Mouse (Mus musculus) MEL (cell line): ENCODE results near the gene Galnt6.

Source experiments
- CTCF ChIP-seq, 3 experiments: IDR thresholded peaks in 2 of 3; conservative IDR thresholded peaks in 1 of 3; 2 replicates each; pipeline ENCODE4 v1.5.1; 2011 to 2012; ENCODE audit warnings: low read length in 3 of 3, low read depth in 2 of 3, mild to moderate bottlenecking in 2 of 3, improper control_type of control experiment in 1 of 3, inconsistent platforms in 1 of 3, mixed read lengths in 1 of 3, moderate library complexity in 1 of 3; ENCODE audit not compliant: control insufficient read depth in 1 of 3, insufficient read depth in 1 of 3, poor library complexity in 1 of 3, severe bottlenecking in 1 of 3
- EP300 ChIP-seq, 2 experiments: IDR thresholded peaks; 2 replicates each; pipeline ENCODE4 v1.6.1; 2011; ENCODE audit warnings: improper control_type of control experiment in 2 of 2, low read length in 2 of 2, low read depth in 1 of 2, mild to moderate bottlenecking in 1 of 2
- MYC ChIP-seq: IDR thresholded peaks from 2 replicates; pipeline ENCODE4 v1.6.1; 2011; ENCODE audit warnings: low read depth, mild to moderate bottlenecking, low read length, improper control_type of control experiment, moderate library complexity
- POLR2A ChIP-seq, 2 experiments: IDR thresholded peaks; 2 replicates each; pipeline ENCODE4 v1.6.1; 2011 to 2012; ENCODE audit warnings: low read length in 2 of 2, mild to moderate bottlenecking in 2 of 2, control low read depth in 1 of 2, improper control_type of control experiment in 1 of 2, low read depth in 1 of 2, moderate library complexity in 1 of 2; ENCODE audit not compliant: control insufficient read depth in 1 of 2, insufficient read depth in 1 of 2, poor library complexity in 1 of 2
- RCOR1 ChIP-seq: IDR thresholded peaks from 2 replicates; pipeline ENCODE4 v1.6.1; 2012; ENCODE audit warnings: low read depth, mild to moderate bottlenecking, inconsistent platforms, low read length, improper control_type of control experiment
- TCF12 ChIP-seq: IDR thresholded peaks from 2 replicates; pipeline ENCODE4 v1.6.1; 2014; ENCODE audit warnings: low read depth, mild to moderate bottlenecking, inconsistent platforms, low read length, improper control_type of control experiment, moderate library complexity
- ZNF384 ChIP-seq: IDR thresholded peaks from 2 replicates; pipeline ENCODE4 v1.6.1; 2012; ENCODE audit warnings: low read depth, mild to moderate bottlenecking, inconsistent platforms, low read length, improper control_type of control experiment

- TF ChIP-seq CTCF (IDR thresholded peaks at IDR 0.05 in 2 of 3, conservative IDR thresholded peaks at IDR 0.05 in 1 of 3; ENCODE audit: control insufficient read depth in 1 of 3, insufficient read depth in 1 of 3, low read depth in 2 of 3, low read length in 3 of 3, poor library complexity in 1 of 3, severe bottlenecking in 1 of 3) (peak in 1 of 3 experiments; percentile 4; a peak in 1 of 6 replicates), MYC (peak; percentile 59; the same call in 1 of the 2 replicates), TCF12 (peak; percentile 96), POLR2A (IDR thresholded peaks at IDR 0.05; ENCODE audit: control insufficient read depth in 1 of 2, insufficient read depth in 1 of 2, low read depth in 1 of 2, low read length in 2 of 2, poor library complexity in 1 of 2) (no peak), RCOR1 (peak; percentile 72; the same call in 1 of the 2 replicates), EP300 (IDR thresholded peaks at IDR 0.05; ENCODE audit: low read depth in 1 of 2, low read length in 2 of 2) (peak; percentile 94 to 97), ZNF384 (no peak)
Observed at GRCm38 (mm10) chr15:100738351-100738781, 9.2 kb upstream of the Galnt6 start.
